Mouse (Mus musculus): ENCODE results near the gene Plxnd1. TPM values are rescaled to one million over a fixed set of nuclear protein-coding genes. Genes with fewer than 3 reads are reported as not detected.

Plxnd1 gene
- total RNA-seq, 1 experiment from 2014 or later, result 12.4 TPM

- ATAC-seq (replicated peaks in 1 of 2; ENCODE audit: insufficient read depth in 1 of 2, low FRiP score in 2 of 2, low TSS enrichment in 1 of 2, low read depth in 1 of 2, poor library complexity in 2 of 2, severe bottlenecking in 2 of 2), result no peak
Observed at GRCm38 (mm10) chr6:115969103-115969502, 25.7 kb downstream of the Plxnd1 start.

- ATAC-seq (replicated peaks in 1 of 2; ENCODE audit: insufficient read depth in 1 of 2, low FRiP score in 2 of 2, low TSS enrichment in 1 of 2, low read depth in 1 of 2, poor library complexity in 2 of 2, severe bottlenecking in 2 of 2), result no peak
Observed at GRCm38 (mm10) chr6:115968700-115969099, 26.1 kb downstream of the Plxnd1 start.

- no peak for ATAC-seq (replicated peaks in 1 of 2; ENCODE audit: insufficient read depth in 1 of 2, low FRiP score in 2 of 2, low TSS enrichment in 1 of 2, low read depth in 1 of 2, poor library complexity in 2 of 2, severe bottlenecking in 2 of 2)
Observed at GRCm38 (mm10) chr6:115968086-115968485, 26.7 kb downstream of the Plxnd1 start.

DNA sequence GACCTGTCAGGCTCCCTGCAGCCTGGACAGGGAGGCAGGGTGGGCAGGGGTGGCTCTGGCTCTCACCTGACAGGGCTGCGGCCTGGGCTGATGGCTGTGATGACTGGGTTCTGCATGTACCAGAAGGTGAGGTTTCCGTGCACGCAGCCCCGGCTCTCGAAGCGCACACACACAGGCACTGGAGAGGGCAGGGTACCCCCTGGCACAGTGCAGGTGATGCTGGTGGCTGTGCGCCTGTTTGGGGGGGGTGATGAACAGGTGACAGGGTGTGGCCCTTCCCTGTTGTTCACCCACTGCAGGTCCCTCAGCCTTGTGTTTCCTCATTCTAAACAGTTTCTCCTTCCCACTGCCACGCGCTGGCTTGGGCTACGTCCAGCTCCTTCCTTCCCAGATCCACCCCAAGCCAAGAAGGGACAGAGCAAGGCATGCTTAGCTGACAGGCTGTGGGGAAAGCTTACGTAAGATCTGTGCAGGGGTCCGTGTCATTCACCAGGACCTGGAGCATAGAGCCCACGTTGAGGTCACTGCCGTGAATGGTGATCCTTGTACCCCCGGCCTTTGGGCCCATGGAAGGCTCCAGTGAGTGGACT, 27.4 kb downstream of the Plxnd1 start:
- ATAC-seq (replicated peaks in 1 of 2; ENCODE audit: insufficient read depth in 1 of 2, low FRiP score in 2 of 2, low TSS enrichment in 1 of 2, low read depth in 1 of 2, poor library complexity in 2 of 2, severe bottlenecking in 2 of 2), result no peak

DNA sequence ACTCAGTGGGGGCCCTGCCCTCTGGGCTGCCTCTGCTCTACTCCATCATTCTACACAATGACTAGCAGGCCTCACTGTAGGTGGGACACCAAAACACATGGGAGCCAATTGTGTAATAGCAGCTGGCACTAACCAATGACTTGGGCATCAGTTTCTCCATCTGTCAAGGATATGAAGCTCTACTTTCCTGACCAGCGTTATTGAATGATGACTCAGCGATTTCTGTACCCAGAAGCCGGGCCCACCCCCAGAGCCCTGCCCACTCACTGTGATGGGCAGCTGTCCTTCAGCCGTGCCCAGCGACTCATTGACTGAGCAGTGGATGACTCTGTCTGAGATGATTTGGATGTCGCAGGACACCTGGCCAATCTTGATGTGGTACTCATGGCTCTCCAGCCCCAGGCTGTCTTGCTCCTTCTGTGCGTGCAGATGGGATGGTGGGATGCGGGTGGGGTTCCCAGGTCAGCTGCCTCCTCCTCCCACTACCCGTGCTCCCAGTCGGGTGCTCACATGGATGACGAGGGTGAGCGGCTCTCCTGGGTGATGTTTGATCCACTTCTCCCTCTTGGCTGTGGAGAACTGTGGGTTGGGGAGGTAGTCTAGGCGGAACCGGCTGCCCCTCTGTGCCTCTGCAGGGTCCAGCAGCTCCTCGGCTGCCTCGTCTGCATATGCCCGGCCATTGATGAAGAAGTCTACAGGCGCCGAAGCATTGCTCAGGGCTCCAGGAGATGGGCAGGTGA, 28.4 kb downstream of the Plxnd1 start:
- ATAC-seq (replicated peaks in 1 of 2; ENCODE audit: insufficient read depth in 1 of 2, low FRiP score in 2 of 2, low TSS enrichment in 1 of 2, low read depth in 1 of 2, poor library complexity in 2 of 2, severe bottlenecking in 2 of 2), result no peak

DNA sequence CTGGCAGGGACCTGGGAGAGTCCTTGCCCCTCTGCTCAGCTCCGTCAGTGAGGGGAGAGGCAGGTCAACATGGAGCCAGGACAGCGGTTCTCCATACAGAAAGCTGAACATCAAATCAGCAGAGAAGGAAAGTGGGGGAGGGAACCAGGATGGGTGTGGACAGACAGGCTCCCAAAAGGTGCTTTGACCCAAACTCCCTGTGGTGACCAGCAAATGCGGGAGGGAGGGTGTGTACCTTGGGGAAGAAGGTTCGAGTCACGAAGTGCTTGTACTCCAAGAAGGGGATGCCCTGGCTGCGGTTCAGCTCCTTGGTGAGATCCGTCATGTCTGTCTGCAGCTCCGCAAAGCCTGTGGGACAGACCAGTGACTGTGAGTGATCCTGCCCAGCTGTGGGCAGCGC, 31.1 kb downstream of the Plxnd1 start:
- ATAC-seq (replicated peaks in 1 of 2; ENCODE audit: insufficient read depth in 1 of 2, low FRiP score in 2 of 2, low TSS enrichment in 1 of 2, low read depth in 1 of 2, poor library complexity in 2 of 2, severe bottlenecking in 2 of 2), result no peak

DNA sequence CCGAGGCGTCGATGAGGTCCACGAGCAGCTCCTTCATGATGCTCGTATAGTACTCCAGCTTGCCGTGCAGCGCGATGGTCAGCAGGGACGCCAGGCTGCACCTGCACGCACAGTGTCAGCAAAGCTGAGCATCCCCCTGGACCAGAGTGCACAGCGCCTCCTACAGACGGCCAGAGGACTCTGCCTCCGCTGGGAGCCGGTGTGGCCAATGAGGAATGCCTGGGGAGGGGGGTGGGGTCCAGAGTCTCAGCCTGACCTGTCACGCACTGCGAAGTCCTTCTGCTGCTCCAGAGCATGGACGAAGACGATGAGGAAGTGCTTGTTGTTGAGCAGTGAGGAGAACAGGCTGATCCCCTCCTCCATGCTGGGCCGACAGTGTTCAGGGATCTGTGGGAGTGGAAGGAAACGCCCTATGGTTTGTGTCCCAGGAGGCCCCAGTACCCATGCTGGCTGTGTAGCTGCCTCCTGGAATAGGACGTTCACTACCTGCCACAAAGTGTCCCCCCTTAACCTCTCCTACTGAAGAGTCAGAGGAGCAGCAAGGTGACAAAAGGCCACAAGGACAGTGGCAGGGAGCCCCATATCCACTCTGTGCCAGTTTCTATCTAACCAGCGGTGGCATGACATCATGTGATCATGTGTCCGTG, 32.2 kb downstream of the Plxnd1 start:
- no peak for ATAC-seq (replicated peaks in 1 of 2; ENCODE audit: insufficient read depth in 1 of 2, low FRiP score in 2 of 2, low TSS enrichment in 1 of 2, low read depth in 1 of 2, poor library complexity in 2 of 2, severe bottlenecking in 2 of 2)

DNA sequence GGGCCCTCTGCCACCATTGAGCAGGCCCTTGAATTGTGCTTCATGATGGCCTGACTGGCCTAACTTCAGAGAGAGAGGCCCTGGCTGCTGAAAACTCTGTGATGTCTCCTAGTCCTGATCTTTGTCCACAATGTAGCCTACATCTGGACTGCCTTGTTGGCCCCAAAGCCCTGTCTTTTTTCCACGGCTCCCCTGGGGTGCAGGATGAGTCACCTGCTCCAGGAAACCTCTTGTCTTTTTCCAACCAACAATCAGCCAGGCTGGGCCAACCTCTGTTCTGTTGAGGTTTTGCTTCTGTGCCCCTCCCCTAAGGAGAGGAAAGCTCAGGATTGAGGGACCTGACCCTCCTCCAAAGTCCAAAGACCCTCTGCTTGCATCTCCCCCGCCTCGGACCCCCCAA, 33.1 kb downstream of the Plxnd1 start:
- ATAC-seq (replicated peaks in 1 of 2; ENCODE audit: insufficient read depth in 1 of 2, low FRiP score in 2 of 2, low TSS enrichment in 1 of 2, low read depth in 1 of 2, poor library complexity in 2 of 2, severe bottlenecking in 2 of 2), result no peak

DNA sequence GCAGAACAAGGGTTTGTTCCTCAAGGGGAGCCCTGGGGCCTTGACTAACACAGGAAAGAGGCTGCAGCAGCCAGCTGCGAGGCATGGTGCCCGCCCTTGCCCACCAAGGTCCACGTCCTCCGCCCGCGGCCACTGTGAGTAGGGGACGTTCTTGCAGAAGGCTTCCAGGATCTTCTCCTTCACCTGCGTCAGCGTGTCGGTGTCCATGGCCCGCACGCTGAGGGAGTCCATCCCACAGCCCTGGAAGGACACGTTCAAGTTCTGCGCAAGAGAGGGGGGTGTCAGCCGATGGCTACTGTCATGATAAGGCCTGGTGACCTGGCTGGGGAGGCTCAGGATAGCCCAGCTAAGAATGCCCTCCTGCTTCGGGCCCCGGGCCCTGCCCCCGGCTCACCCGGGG, 34.5 kb downstream of the Plxnd1 start:
- ATAC-seq (replicated peaks in 1 of 2; ENCODE audit: insufficient read depth in 1 of 2, low FRiP score in 2 of 2, low TSS enrichment in 1 of 2, low read depth in 1 of 2, poor library complexity in 2 of 2, severe bottlenecking in 2 of 2), result no peak

DNA sequence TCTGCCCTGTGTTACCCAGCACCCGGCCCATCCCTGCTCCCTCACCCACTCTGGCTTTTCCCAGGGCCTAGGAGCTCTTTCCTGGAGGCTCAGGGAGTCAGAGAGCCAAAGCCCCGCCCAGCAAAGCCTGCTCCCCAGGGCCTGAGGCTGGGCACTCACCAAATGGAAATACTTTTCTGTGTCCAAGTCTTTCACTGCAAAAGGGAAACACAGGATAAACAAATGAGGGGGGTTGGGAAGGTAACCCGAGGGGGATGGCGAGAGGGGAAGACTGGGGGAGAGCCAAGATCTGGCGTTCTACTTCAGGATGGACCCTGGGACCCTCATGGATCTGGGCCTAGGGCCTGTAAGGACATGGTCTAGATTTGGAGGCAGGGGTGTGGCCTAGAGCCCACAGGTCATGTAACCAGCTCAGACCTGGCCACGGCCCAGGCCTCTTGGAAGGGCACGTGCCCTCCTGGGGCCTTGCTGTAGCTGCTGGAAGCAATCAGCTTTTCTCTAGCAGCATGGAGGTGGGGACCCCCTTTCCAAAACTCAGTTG, 35.6 kb downstream of the Plxnd1 start:
- ATAC-seq (replicated peaks in 1 of 2; ENCODE audit: insufficient read depth in 1 of 2, low FRiP score in 2 of 2, low TSS enrichment in 1 of 2, low read depth in 1 of 2, poor library complexity in 2 of 2, severe bottlenecking in 2 of 2), result no peak

- ATAC-seq (replicated peaks in 1 of 2; ENCODE audit: insufficient read depth in 1 of 2, low FRiP score in 2 of 2, low TSS enrichment in 1 of 2, low read depth in 1 of 2, poor library complexity in 2 of 2, severe bottlenecking in 2 of 2), result no peak
Observed at GRCm38 (mm10) chr6:115958445-115958844, 36.4 kb downstream of the Plxnd1 start.

DNA sequence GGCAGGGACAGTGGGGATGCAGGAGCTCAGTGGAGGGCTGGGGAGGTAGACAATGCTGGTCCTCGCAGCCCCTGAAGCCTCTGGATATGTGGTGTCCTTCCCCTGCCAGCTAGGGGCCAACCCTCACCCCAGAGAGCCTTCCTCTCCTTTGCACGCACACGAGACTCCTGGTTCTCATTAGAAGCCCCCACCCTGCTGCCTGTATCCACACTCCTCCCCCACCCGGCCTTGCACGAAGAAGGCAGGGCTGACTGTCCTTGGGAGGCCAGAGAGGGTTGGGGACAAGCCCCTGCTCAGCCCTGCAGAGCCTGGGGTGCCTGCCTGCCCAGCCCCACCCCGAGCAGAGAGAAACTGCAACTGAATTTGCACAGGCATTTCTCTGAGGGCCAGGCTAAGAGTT, 37.1 kb downstream of the Plxnd1 start:
- no peak for ATAC-seq (replicated peaks in 1 of 2; ENCODE audit: insufficient read depth in 1 of 2, low FRiP score in 2 of 2, low TSS enrichment in 1 of 2, low read depth in 1 of 2, poor library complexity in 2 of 2, severe bottlenecking in 2 of 2)

DNA sequence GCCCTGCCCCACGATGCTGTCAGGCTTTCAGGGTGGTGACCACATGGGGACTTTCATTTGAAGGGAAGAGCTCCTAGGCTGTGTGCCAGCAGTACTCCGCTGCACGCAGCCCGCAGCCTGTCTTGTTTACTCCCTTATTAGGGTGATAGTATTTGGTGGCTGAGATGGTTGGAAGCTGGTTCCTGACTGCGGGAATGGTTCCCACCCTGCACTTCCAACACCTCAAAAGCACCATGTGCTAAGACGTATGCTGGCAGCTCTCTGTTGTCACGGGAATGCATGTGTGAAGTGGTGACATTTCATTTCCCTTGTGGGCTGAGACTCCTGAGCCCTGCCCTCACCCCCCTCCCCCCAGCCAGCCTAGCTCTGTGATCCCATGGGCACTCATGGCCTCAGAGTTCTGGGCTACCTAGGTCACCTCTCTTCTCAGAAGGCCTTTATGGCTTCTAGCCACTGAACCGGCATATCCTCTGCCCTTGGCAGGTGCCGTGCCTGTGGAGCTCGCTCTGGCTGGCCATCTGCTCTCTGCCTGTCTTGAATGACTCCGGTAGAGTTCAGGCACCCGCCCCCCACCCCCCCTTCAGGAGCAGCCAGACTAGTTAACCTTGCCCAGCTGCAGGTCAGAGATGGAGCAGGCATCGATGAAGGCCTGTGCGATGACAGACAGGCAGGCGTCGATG, 37.7 kb downstream of the Plxnd1 start:
- peak in 1 of 2 experiments; percentile 14; a peak in 2 of 4 replicates for ATAC-seq (replicated peaks in 1 of 2; ENCODE audit: insufficient read depth in 1 of 2, low FRiP score in 2 of 2, low TSS enrichment in 1 of 2, low read depth in 1 of 2, poor library complexity in 2 of 2, severe bottlenecking in 2 of 2)

GRCm38 (mm10) chr6:115956418-115956921, 38.3 kb downstream of the Plxnd1 start:
- ATAC-seq (replicated peaks in 1 of 2; ENCODE audit: insufficient read depth in 1 of 2, low FRiP score in 2 of 2, low TSS enrichment in 1 of 2, low read depth in 1 of 2, poor library complexity in 2 of 2, severe bottlenecking in 2 of 2), result no peak

DNA sequence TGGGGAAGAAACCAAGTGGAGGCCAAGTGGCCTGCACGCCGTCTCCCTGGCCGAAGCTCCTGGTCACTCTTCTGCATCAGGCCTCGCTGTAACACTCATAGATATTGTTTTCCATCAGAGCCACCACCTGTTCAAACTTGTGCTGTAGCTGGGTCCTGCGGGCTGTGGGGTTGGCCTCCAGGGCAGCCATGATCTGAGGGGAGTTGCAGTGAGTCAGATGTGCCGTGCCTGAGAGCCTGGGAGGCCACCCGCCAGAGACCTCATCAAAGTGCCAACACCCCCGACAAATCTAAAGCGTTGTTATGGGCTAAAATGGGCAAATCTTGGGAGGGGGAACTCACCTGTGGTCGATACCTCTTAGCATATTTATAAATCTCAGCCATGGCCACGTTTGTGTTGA, 39.1 kb downstream of the Plxnd1 start:
- ATAC-seq (replicated peaks in 1 of 2; ENCODE audit: insufficient read depth in 1 of 2, low FRiP score in 2 of 2, low TSS enrichment in 1 of 2, low read depth in 1 of 2, poor library complexity in 2 of 2, severe bottlenecking in 2 of 2), result no peak

DNA sequence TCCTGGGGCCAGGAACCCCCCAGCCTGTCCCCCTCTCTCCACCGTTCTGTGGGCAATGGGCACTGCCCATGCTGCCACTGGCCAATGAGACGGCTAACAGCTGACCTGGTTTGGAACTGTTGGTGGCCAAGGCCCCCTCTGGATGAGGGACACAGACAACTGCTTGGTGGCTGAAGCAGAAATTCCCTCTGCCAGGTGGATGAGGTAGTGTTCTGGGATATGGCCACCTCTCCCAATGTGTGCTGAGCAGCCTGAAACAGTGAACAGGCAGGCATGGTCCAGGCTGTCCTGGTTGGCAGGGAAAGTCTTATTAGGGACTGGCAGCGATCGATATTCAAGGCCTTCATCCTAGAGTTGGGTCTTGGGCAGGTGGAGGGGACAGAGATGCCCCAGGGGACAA, 39.6 kb downstream of the Plxnd1 start:
- ATAC-seq (replicated peaks in 1 of 2; ENCODE audit: insufficient read depth in 1 of 2, low FRiP score in 2 of 2, low TSS enrichment in 1 of 2, low read depth in 1 of 2, poor library complexity in 2 of 2, severe bottlenecking in 2 of 2), result no peak

- ATAC-seq (replicated peaks in 1 of 2; ENCODE audit: insufficient read depth in 1 of 2, low FRiP score in 2 of 2, low TSS enrichment in 1 of 2, low read depth in 1 of 2, poor library complexity in 2 of 2, severe bottlenecking in 2 of 2), result no peak
Observed at GRCm38 (mm10) chr6:115954506-115955074, 40.2 kb downstream of the Plxnd1 start.
